Mouse (Mus musculus) liver, embryonic 14.5 days (tissue): ENCODE results near the gene Slc18a3. TPM values are rescaled to one million over a fixed set of nuclear protein-coding genes. Genes with fewer than 3 reads are reported as not detected.

ENCODE experiments used
- ATAC-seq: fragments of 200-750 bp; cut with Nextera tagmentation; 2 replicates; pipeline ENCODE4 v1.8.0; 2017; ENCODE audit warnings: moderate number of reproducible peaks, mild to moderate bottlenecking, moderate library complexity; ENCODE audit not compliant: insufficient read depth
- DNase-seq, 3 experiments: peaks; one replicate each; pipeline ENCODE4 v3.0.0-alpha.2; 2012 to 2013; ENCODE audit warnings: low read depth in 3 of 3, low spot score in 3 of 3
- H3K27ac ChIP-seq: fragments of 300-500 bp; sonication (generic); 2 replicates; pipeline ENCODE4 v1.5.1; 2014; ENCODE audit warnings: moderate library complexity, mild to moderate bottlenecking, control low read depth, inconsistent platforms
- H3K27me3 ChIP-seq: fragments of 300-500 bp; sonication (generic); 2 replicates; pipeline ENCODE4 v1.6.1; 2014; ENCODE audit warnings: mild to moderate bottlenecking, low read length, moderate library complexity; ENCODE audit not compliant: control insufficient read depth, insufficient read depth
- H3K36me3 ChIP-seq: fragments of 300-500 bp; sonication (generic); replicated peaks from 2 replicates; pipeline ENCODE4 v1.6.1; 2014; ENCODE audit warnings: low read depth; ENCODE audit not compliant: control insufficient read depth, insufficient read depth
- H3K4me1 ChIP-seq, 2 experiments: fragments of 200-500 bp in 1 of 2; fragments of 300-500 bp in 1 of 2; sonication (generic) in 1 of 2; replicated peaks; 2 replicates each; pipeline ENCODE4 v1.6.1; 2012 to 2014; ENCODE audit warnings: antibody characterized with exemption in 1 of 2, inconsistent platforms in 1 of 2, low read length in 1 of 2; ENCODE audit not compliant: control insufficient read depth in 2 of 2, insufficient read depth in 2 of 2
- H3K4me2 ChIP-seq: fragments of 300-500 bp; sonication (generic); 2 replicates; pipeline ENCODE4 v1.6.1; 2014; ENCODE audit warnings: low read depth, mild to moderate bottlenecking, control low read depth, moderate library complexity
- H3K4me3 ChIP-seq, 2 experiments: fragments of 200-500 bp in 1 of 2; fragments of 300-500 bp in 1 of 2; sonication (generic) in 1 of 2; 2 replicates each; pipeline ENCODE4 v1.5.1; 2012 to 2014; ENCODE audit warnings: low read depth in 2 of 2, low read length in 2 of 2, mild to moderate bottlenecking in 2 of 2, control low read depth in 1 of 2, inconsistent platforms in 1 of 2, moderate library complexity in 1 of 2; ENCODE audit not compliant: insufficient read depth in 1 of 2
- H3K9ac ChIP-seq: fragments of 300-500 bp; sonication (generic); replicated peaks from 2 replicates; pipeline ENCODE4 v1.6.1; 2014; ENCODE audit warnings: mild to moderate bottlenecking, control low read depth, moderate library complexity
- H3K9me3 ChIP-seq: fragments of 300-500 bp; sonication (generic); 2 replicates; pipeline ENCODE4 v1.6.1; 2016; ENCODE audit warnings: low read length, mixed read lengths; ENCODE audit not compliant: control insufficient read depth
- CTCF ChIP-seq: IDR thresholded peaks from 2 replicates; pipeline ENCODE4 v1.5.1; 2016; ENCODE audit warnings: antibody characterized with exemption, low read depth, control low read depth
- EP300 ChIP-seq: IDR thresholded peaks from 2 replicates; pipeline ENCODE4 v1.6.1; 2016; ENCODE audit warnings: antibody characterized with exemption, low read depth
- WGBS: fragments of 180-500 bp; shearing (Covaris S2); extraction: QIAGEN DNeasy Blood & Tissue Kit; methylation state at CpG from one replicate; pipeline ENCODE4 v1.1.7; 2014; ENCODE audit not compliant: insufficient replicate concordance; 5-methylcytosine and 5-hydroxymethylcytosine counted together
- polyA plus RNA-seq, 2 experiments: library from polyadenylated mRNA; depleted of rRNA in 1 of 2; stranded (reverse) in 1 of 2; unstranded in 1 of 2; fragments of >200 nt; fragmentation: Nextera tagmentation in 1 of 2; extraction: Ambion mirVana in 1 of 2; gene quantifications; 2 replicates each; pipeline versions ENCODE4 v1.2.1 to v1.2.3; 2012 to 2014

Gene Slc18a3
- polyA plus RNA-seq, 2 experiments = not detected

DNA sequence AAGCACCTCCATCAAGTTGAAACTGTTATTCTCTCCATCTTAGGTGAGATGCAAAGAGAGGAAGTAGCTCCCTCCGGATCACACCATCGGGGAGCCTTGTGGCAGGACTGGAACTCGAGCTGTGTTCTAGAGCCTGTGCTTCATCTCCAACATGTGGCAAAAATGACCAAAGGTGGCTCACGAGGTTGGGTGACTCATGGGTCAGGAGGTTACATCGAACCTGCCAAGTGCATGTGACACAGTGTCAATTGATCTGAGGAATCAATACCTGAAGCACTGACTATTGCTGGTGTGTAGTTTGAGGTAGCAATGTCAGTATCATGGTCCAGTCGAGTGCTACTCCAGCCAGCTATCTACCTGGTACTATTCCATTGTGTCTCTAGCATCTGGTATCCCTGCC lies 11.9 kb upstream of the Slc18a3 start:
- DNase-seq (no peak), ATAC-seq (no peak)
- Histone ChIP-seq H3K4me2 (no peak overlapping the region), H3K27ac (no peak overlapping the region), H3K36me3 (no peaks in the 10 kb centered on the region), H3K9me3 (no peaks in the 10 kb centered on the region), H3K4me1 (no peaks in the 10 kb centered on the region), H3K4me3 (no peak overlapping the region), H3K27me3 (no peaks in the 10 kb centered on the region), H3K9ac (no peak overlapping the region)
- TF ChIP-seq EP300 = no peak
- no peak for TF ChIP-seq CTCF
- WGBS = 53% methylated on average over 6 of the region's 6 CpGs

DNA sequence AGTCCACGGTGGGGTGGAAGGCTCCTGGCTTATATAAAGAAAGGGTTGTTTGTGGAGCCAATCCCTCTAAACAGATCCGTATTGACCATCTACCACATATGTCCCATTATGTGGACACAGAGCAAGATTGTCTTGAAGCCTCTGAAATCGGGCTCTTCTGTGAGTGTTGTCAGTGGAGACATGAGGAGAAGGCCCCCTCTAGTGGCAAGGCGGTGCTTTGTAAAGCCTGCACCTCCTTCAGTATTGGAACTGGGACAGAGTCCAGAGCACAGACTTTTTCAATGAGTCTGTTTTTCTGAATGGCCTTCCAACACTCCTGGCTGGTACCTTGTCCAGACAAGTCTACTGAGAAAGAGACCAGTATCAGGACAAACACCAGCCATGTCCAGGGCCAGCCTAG lies 8.3 kb upstream of the Slc18a3 start:
- Histone ChIP-seq H3K27ac (no peak overlapping the region), H3K27me3 (no peaks in the 10 kb centered on the region), H3K4me2 (no peak overlapping the region), H3K36me3 (no peaks in the 10 kb centered on the region), H3K9me3 (no peaks in the 10 kb centered on the region), H3K4me3 (no peak overlapping the region), H3K4me1 (no peaks in the 10 kb centered on the region), H3K9ac (no peak overlapping the region)
- DNase-seq (peak in 1 of 3 experiments; percentile 4), ATAC-seq (no peak)
- TF ChIP-seq CTCF = peak; percentile 69
- TF ChIP-seq EP300 = no peak
- 11% methylated on average over 4 of the region's 4 CpGs for WGBS

DNA sequence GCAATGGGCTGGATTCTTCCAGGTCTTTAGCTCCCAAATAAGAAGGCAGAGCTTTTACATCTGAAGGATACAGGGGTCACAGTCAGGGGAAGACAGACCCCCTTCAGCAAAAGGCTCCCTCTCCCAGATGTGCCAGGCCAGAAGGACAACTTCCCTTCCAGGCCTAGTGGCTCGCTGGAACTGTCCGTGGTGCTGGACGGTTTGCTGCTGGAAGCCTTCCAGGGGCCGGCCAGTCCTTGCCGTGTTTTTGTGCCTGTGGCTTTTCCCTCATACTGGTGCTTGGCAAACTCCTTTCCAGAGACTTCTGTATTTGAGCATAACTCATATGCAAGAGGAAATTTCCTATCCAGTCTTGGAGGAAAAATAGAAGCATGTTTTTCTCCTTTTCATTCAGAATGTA lies 3.0 kb upstream of the Slc18a3 start:
- no peak for DNase-seq
- WGBS = 4% methylated on average over 5 of the region's 5 CpGs
- peaks cover 44% of the 10 kb centered on the region for H3K27me3 ChIP-seq

DNA sequence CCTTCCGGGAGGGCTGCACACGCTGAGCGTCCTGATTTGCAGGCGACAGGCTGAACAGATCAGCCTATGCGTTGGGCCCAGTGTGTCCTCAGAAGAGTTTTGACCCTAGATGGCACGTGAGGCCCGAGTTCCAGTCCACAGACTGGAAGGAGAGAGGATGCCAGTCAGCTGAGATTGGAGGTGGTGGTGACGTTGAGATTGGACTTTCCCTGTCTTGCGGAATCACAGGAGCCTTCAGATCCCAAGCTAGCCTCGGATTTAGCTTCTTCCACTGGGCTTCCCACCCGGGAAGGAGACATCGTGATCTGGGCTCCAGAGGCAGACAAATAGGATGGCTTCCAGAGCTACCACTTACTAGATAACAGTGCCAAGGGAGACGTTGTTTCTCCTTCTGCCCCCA lies 1.2 kb upstream of the Slc18a3 start, which contains the start of gene Chat:
Gene Chat, minus strand, starts transcription at position 101 of the 400 bp plus-strand sequence.
- Histone ChIP-seq H3K4me3 (no peak within 1 kb of the TSS), H3K27ac (no peak within 1 kb of the TSS), H3K4me1 (no peaks in the 10 kb centered on the region), H3K27me3 (peaks cover 60% of the 10 kb centered on the region), H3K4me2 (no peak within 1 kb of the TSS; the same call in 1 of the 2 replicates), H3K36me3 (no peaks in the 10 kb centered on the region), H3K9me3 (no peaks in the 10 kb centered on the region), H3K9ac (no peak within 1 kb of the TSS)
- DNase-seq (no peak), ATAC-seq (no peak)
- 14% methylated on average over 13 of the region's 13 CpGs for WGBS
- no peak for TF ChIP-seq EP300
- TF ChIP-seq CTCF = no peak

More for the DNA sequence above, 3.0 kb upstream of the Slc18a3 start:
- no peak for ATAC-seq
- Histone ChIP-seq H3K9me3 (no peaks in the 10 kb centered on the region), H3K27ac (no peak overlapping the region), H3K9ac (no peak overlapping the region), H3K4me2 (no peak overlapping the region), H3K4me1 (no peaks in the 10 kb centered on the region), H3K36me3 (no peaks in the 10 kb centered on the region), H3K4me3 (no peak overlapping the region)
- TF ChIP-seq CTCF = no peak
- TF ChIP-seq EP300 = no peak

DNA sequence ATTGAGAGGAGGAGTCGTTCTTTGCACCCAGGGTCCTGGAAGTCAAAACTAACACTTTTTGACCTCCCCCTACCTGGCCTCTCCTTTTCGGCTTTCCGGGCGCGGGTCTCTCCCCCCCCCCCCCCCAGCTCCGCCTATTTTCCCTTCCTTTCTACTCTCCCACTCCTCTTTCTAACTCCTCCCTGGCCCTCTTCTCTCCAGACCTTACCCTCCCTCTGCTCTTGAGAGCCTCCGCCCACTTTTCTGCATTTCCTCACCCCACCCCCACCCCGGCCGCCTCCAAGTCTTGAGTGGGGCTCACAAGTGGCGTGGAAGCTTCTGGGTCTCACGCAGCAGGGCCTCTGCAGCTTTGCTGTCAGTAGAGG lies 838 bp upstream of the Slc18a3 start:
- WGBS = 4% methylated on average over 7 of the region's 11 CpGs
- no peaks in the 10 kb centered on the region for H3K36me3 ChIP-seq
- H3K9me3 ChIP-seq = no peaks in the 10 kb centered on the region
- no peak overlapping the region for H3K9ac ChIP-seq
- DNase-seq (no peak), ATAC-seq (no peak)
- H3K4me3 ChIP-seq = no peak overlapping the region
- peaks cover 64% of the 10 kb centered on the region for H3K27me3 ChIP-seq
- H3K4me2 ChIP-seq = no peak overlapping the region
- no peak for TF ChIP-seq EP300
- TF ChIP-seq CTCF = no peak
- no peak overlapping the region for H3K27ac ChIP-seq
- no peaks in the 10 kb centered on the region for H3K4me1 ChIP-seq
